Mouse (Mus musculus): ENCODE measurements at regions not wholly inside any gene's neighbourhood (a gene's known extent, or its start where the extent isn't known, plus 50 kb on each side); places are given as distances from the start of the nearest gene placed in this dataset.

GRCm38 (mm10) chr13:37290636-37291035 lies 54.4 kb upstream of the Ly86 start:
- no peak overlapping the region for H3K9ac ChIP-seq
- H3K4me2 ChIP-seq = no peak overlapping the region
- H3K4me1 ChIP-seq = no peaks in the 10 kb centered on the region
- no peaks in the 10 kb centered on the region for H3K36me3 ChIP-seq
- WGBS = 42% methylated on average over 2 of the region's 2 CpGs
- no peak for ATAC-seq (ENCODE audit: borderline replicate concordance, extremely low read depth, low FRiP score, low TSS enrichment)
- H3K9me3 ChIP-seq = no peaks in the 10 kb centered on the region
- no peaks in the 10 kb centered on the region for H3K27me3 ChIP-seq
- no peak overlapping the region for H3K27ac ChIP-seq
- no peak overlapping the region for H3K4me3 ChIP-seq

GRCm38 (mm10) chr13:37288993-37289392 lies 56.0 kb upstream of the Ly86 start:
- ATAC-seq (ENCODE audit: borderline replicate concordance, extremely low read depth, low FRiP score, low TSS enrichment) = no peak
- no peaks in the 10 kb centered on the region for H3K4me1 ChIP-seq
- H3K4me2 ChIP-seq = no peak overlapping the region
- no peaks in the 10 kb centered on the region for H3K27me3 ChIP-seq
- no peaks in the 10 kb centered on the region for H3K9me3 ChIP-seq
- H3K9ac ChIP-seq = no peak overlapping the region
- 48% methylated on average over 1 of the region's 1 CpGs for WGBS
- no peak overlapping the region for H3K4me3 ChIP-seq
- no peaks in the 10 kb centered on the region for H3K36me3 ChIP-seq
- H3K27ac ChIP-seq = no peak overlapping the region

GRCm38 (mm10) chr13:37282515-37282914 lies 62.5 kb upstream of the Ly86 start:
- no peak overlapping the region for H3K9ac ChIP-seq
- H3K9me3 ChIP-seq = no peaks in the 10 kb centered on the region
- no peak overlapping the region for H3K27ac ChIP-seq
- H3K36me3 ChIP-seq = no peaks in the 10 kb centered on the region
- H3K27me3 ChIP-seq = no peaks in the 10 kb centered on the region
- no peak overlapping the region for H3K4me2 ChIP-seq
- H3K4me3 ChIP-seq = no peak overlapping the region
- WGBS = 66% methylated on average over 5 of the region's 5 CpGs
- no peak for ATAC-seq (ENCODE audit: borderline replicate concordance, extremely low read depth, low FRiP score, low TSS enrichment)
- no peaks in the 10 kb centered on the region for H3K4me1 ChIP-seq

GRCm38 (mm10) chr13:37279078-37279789 lies 65.8 kb upstream of the Ly86 start:
- Histone ChIP-seq H3K36me3 (no peaks in the 10 kb centered on the region), H3K27ac (no peak overlapping the region)
- no peak for ATAC-seq (ENCODE audit: borderline replicate concordance, extremely low read depth, low FRiP score, low TSS enrichment)

GRCm38 (mm10) chr13:37249581-37250461 lies 95.2 kb upstream of the Ly86 start:
- Histone ChIP-seq H3K4me1 (peaks cover 4% of the 10 kb centered on the region; the same call in 1 of the 2 replicates), H3K4me2 (no peak overlapping the region), H3K4me3 (no peak overlapping the region), H3K27ac (no peak overlapping the region), H3K36me3 (no peaks in the 10 kb centered on the region), H3K27me3 (no peaks in the 10 kb centered on the region), H3K9ac (no peak overlapping the region), H3K9me3 (no peaks in the 10 kb centered on the region)
- WGBS = 54% methylated on average over 14 of the region's 14 CpGs
- no peak for ATAC-seq (ENCODE audit: borderline replicate concordance, extremely low read depth, low FRiP score, low TSS enrichment)

More at GRCm38 (mm10) chr13:37279078-37279789, 65.8 kb upstream of the Ly86 start:
- no peak overlapping the region for H3K9ac ChIP-seq
- H3K4me3 ChIP-seq = no peak overlapping the region
- no peaks in the 10 kb centered on the region for H3K27me3 ChIP-seq
- 89% methylated on average over 8 of the region's 8 CpGs for WGBS
- H3K9me3 ChIP-seq = no peaks in the 10 kb centered on the region
- H3K4me2 ChIP-seq = no peak overlapping the region
- no peaks in the 10 kb centered on the region for H3K4me1 ChIP-seq

- WGBS = 67% methylated on average over 1 of the region's 1 CpGs
- no peak for ATAC-seq (ENCODE audit: borderline replicate concordance, extremely low read depth, low FRiP score, low TSS enrichment)
- Histone ChIP-seq H3K27ac (no peak overlapping the region), H3K9ac (no peak overlapping the region), H3K4me3 (no peak overlapping the region), H3K36me3 (no peaks in the 10 kb centered on the region), H3K27me3 (no peaks in the 10 kb centered on the region), H3K4me1 (peaks cover 4% of the 10 kb centered on the region; the same call in 1 of the 2 replicates), H3K9me3 (no peaks in the 10 kb centered on the region), H3K4me2 (no peak overlapping the region)
Observed at GRCm38 (mm10) chr13:37248741-37249140, 96.3 kb upstream of the Ly86 start.

- Histone ChIP-seq H3K27me3 (no peaks in the 10 kb centered on the region), H3K4me1 (no peaks in the 10 kb centered on the region), H3K4me3 (no peak overlapping the region), H3K9ac (no peak overlapping the region), H3K4me2 (no peak overlapping the region), H3K36me3 (no peaks in the 10 kb centered on the region), H3K27ac (no peak overlapping the region), H3K9me3 (no peaks in the 10 kb centered on the region)
- ATAC-seq (ENCODE audit: borderline replicate concordance, extremely low read depth, low FRiP score, low TSS enrichment) = no peak
- WGBS = 82% methylated on average over 5 of the region's 5 CpGs
Observed at GRCm38 (mm10) chr13:37240048-37240447, 105.0 kb upstream of the Ly86 start.

- Histone ChIP-seq H3K9ac (no peak overlapping the region), H3K27me3 (no peaks in the 10 kb centered on the region), H3K4me1 (no peaks in the 10 kb centered on the region), H3K27ac (no peak overlapping the region), H3K4me2 (no peak overlapping the region), H3K9me3 (no peaks in the 10 kb centered on the region), H3K4me3 (no peak overlapping the region), H3K36me3 (no peaks in the 10 kb centered on the region)
- ATAC-seq (ENCODE audit: borderline replicate concordance, extremely low read depth, low FRiP score, low TSS enrichment) = no peak
- 83% methylated on average over 3 of the region's 3 CpGs for WGBS
Observed at GRCm38 (mm10) chr13:37237285-37237684, 107.7 kb upstream of the Ly86 start.

GRCm38 (mm10) chr13:37225834-37226233 lies 119.2 kb upstream of the Ly86 start:
- Histone ChIP-seq H3K4me3 (no peak overlapping the region), H3K36me3 (no peaks in the 10 kb centered on the region), H3K9ac (no peak overlapping the region), H3K27me3 (no peaks in the 10 kb centered on the region), H3K4me1 (no peaks in the 10 kb centered on the region), H3K4me2 (no peak overlapping the region), H3K9me3 (no peaks in the 10 kb centered on the region), H3K27ac (no peak overlapping the region)
- ATAC-seq (ENCODE audit: borderline replicate concordance, extremely low read depth, low FRiP score, low TSS enrichment) = no peak
- WGBS = 89% methylated on average over 1 of the region's 1 CpGs

GRCm38 (mm10) chr13:37220436-37220835 lies 124.6 kb upstream of the Ly86 start:
- no peak for ATAC-seq (ENCODE audit: borderline replicate concordance, extremely low read depth, low FRiP score, low TSS enrichment)
- H3K36me3 ChIP-seq = no peaks in the 10 kb centered on the region
- H3K9me3 ChIP-seq = no peaks in the 10 kb centered on the region
- no peak overlapping the region for H3K4me2 ChIP-seq
- no peaks in the 10 kb centered on the region for H3K27me3 ChIP-seq
- H3K4me1 ChIP-seq = no peaks in the 10 kb centered on the region
- no peak overlapping the region for H3K27ac ChIP-seq
- no peak overlapping the region for H3K9ac ChIP-seq
- no peak overlapping the region for H3K4me3 ChIP-seq
- WGBS = 65% methylated on average over 3 of the region's 3 CpGs

GRCm38 (mm10) chr13:37218596-37218995 lies 126.4 kb upstream of the Ly86 start:
- Histone ChIP-seq H3K27me3 (no peaks in the 10 kb centered on the region), H3K9me3 (no peaks in the 10 kb centered on the region), H3K36me3 (no peaks in the 10 kb centered on the region), H3K4me3 (no peak overlapping the region), H3K4me1 (no peaks in the 10 kb centered on the region), H3K4me2 (no peak overlapping the region), H3K9ac (no peak overlapping the region), H3K27ac (no peak overlapping the region)
- ATAC-seq (ENCODE audit: borderline replicate concordance, extremely low read depth, low FRiP score, low TSS enrichment) = no peak
- 57% methylated on average over 4 of the region's 4 CpGs for WGBS

- H3K36me3 ChIP-seq = no peaks in the 10 kb centered on the region
- H3K4me3 ChIP-seq = no peak overlapping the region
- ATAC-seq (ENCODE audit: borderline replicate concordance, extremely low read depth, low FRiP score, low TSS enrichment) = 0 out of 2 replicates have a peak, but pooled peaks have one; percentile 3
- H3K27me3 ChIP-seq = no peaks in the 10 kb centered on the region
- H3K9ac ChIP-seq = no peak overlapping the region
- no peak overlapping the region for H3K27ac ChIP-seq
- 60% methylated on average over 8 of the region's 8 CpGs for WGBS
- no peak overlapping the region for H3K4me2 ChIP-seq
- no peaks in the 10 kb centered on the region for H3K9me3 ChIP-seq
- no peaks in the 10 kb centered on the region for H3K4me1 ChIP-seq
Observed at GRCm38 (mm10) chr13:37214590-37215282, 130.3 kb upstream of the Ly86 start.

All from lung, embryonic 15.5 days (tissue).